Mouse (Mus musculus) hematopoietic stem cell, adult 5-6 weeks (primary cell): ENCODE results near the gene Tex19.1. TPM values are rescaled to one million over a fixed set of nuclear protein-coding genes. Genes with fewer than 3 reads are reported as not detected.
"Not testable (repeated sequence)": the region's sequence is repeated elsewhere in the genome, so short reads cannot be mapped to it uniquely, and the experiment has no call there.

Experiments
- ATAC-seq, 2 experiments: fragments of 125-278 bp in 1 of 2; replicated peaks in 1 of 2; 2 replicates each; pipeline ENCODE4 v1.8.0; 2016 to 2017; ENCODE audit warnings: inconsistent platforms in 2 of 2, mild to moderate bottlenecking in 2 of 2, moderate number of reproducible peaks in 2 of 2, low read depth in 1 of 2, moderate TSS enrichment in 1 of 2; ENCODE audit not compliant: low FRiP score in 2 of 2, poor library complexity in 2 of 2, severe bottlenecking in 2 of 2, insufficient read depth in 1 of 2, low TSS enrichment in 1 of 2
- total RNA-seq: library from RNA; stranded (forward); fragments of 172-1452, 232-1000 nt; gene quantifications from 2 replicates; pipeline ENCODE4 v1.2.3, GENCODE M21; 2017

The Tex19.1 gene
- not detected in 2 replicates for total RNA-seq

DNA sequence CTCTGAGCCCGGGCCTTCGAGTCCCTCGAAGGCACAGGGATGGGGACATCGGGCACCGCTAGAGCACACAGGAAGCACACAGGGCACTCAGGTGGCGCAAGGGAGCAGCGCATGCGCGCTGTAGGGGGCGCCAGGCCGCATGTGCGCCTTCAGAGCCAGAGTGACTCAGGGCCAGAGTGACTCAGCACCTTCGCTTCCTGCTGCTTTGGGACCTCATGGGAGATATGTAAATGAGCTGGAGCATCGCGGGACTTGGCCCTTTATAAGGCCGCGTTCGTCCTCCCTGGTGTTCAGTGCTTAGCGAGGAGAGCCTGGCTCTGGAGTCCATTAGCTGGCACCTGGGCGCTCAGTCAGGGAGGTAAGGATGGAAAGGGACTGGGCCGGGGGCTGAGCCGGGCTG, at the start of gene Tex19.1:
Gene Tex19.1, plus strand, starts transcription at position 279 of the 400 bp plus-strand sequence.
- ATAC-seq, result no peak

DNA sequence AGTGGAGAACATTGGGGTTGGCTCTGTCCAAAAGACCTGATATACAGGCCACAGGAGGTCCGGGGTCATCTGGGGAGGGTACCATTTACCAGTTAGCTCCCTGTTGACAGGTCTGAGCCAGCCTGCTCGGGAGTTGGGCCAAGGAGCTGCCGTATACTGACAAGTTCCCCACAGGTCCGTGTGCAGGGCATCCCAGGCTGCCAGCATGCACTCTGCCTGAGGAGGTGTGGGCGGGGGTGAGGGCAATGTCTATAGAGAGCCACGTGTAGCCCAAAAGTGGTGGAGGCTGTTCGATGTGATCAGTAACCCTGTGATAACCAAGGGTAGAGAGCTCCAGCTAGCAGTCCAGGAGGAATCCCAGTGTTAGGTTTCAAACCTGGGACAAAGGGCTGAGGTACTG, 46.2 kb upstream of the Tex19.1 start:
- ATAC-seq, result no peak; a peak in 1 of 4 replicates

DNA sequence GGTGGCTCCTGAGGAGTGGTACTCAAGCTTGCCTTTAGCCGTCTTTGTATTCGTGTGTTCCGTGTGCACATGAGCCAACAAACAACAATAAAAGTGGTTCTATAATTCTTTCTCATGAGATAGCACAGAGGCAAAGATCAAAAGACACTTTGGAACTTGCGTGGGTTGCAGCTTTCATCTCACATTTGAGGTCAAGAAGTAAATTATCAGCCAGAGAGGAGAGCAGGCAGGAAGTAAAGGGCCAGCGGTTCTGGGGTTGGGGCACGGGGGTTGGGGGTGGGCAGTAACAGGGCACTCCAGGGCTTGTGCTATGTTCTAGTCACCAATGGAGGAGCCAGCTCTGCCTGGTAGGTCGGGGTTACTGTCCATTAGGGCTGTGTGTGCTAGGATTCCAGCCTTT, 45.3 kb upstream of the Tex19.1 start:
- no peak for ATAC-seq

DNA sequence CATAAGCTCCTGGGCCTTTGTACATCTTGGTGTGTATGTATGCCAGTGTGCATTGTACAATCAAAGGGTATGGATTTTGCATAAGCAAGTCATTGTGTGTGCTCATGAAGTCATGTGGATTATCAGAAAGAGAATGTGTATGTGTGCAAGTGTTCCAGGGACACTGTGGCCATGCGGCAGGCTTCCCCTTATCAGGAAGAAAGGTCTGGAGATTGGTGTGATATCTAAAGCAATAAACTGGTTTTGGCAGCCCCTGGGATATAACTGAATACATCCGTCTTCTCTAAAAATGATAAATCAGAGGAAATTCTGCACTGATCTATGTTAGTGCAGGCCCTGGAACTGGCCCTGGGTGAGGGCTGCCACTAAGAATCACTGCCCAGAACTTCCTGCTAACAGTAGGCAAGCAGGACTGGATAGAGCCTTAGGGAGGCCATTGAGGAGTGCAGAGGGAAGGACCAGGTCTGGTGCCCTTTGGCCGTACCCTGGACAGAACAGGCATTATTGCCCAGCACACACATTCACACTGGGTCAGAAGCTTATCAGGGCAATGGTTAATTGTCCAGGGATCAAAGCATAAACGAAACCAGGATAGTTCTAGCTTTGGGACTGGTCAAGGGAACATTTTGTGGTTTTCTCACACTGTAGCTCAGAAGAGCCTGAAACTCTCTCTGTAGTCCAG, 44.7 kb upstream of the Tex19.1 start:
- no peak for ATAC-seq

DNA sequence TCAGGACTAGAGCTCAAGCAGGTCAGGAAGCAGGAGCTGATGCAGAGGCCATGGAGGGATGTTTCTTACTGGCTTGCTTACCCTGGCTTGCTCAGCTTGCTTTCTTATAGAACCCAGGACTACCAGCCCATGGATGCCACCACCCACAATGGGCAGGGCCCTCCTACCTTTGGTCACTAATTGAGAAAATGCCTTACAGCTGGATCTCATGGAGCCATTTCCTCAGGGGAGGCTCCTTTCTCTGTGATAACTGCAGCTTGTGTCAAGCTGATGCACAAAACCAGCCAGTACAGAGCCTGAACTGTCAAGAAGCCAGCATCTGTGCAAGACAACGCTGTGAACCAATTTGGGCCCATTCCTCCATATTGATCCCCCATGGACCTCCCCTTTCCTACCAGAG, 38.7 kb upstream of the Tex19.1 start:
- ATAC-seq, result not testable (repeated sequence)

DNA sequence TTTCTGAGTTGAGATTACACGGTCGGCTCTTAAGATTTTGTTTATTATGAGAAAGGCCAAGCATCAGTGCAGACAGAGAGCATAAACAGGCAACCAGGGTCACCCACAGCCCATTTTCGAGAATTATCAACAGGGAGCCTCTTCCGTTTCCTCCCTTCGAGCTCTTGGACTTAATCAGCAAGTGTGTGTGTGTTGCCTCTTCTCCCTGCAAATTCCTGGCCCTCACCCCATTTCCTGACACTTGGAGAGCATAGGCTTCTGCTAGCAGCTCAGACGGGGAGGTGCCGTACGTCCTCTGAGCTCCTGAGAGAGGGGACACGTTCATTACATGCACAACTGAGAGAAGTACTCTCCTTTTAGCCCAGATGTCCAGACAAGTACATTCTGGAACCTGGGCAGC, 37.9 kb upstream of the Tex19.1 start:
- no peak for ATAC-seq

DNA sequence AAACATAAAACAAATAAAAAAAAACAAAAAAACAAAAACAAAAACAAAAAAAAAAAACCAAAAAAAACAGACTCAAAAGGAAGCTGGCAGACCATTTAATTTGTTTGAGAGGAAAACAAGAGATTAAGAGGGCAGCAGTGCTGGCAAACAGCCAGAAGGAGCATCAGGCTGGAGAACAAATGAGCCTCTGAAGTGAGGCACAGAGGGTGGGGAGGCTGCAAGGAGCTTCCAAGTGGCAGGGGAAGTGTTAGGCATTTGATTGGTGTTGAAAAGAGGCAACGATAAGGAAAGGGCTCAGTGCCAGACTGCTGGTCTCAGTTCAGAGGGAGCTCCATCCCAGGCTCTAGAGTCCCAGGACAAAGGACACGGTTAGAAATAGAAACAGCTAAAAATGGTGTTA, 36.0 kb upstream of the Tex19.1 start:
- ATAC-seq, result no peak

DNA sequence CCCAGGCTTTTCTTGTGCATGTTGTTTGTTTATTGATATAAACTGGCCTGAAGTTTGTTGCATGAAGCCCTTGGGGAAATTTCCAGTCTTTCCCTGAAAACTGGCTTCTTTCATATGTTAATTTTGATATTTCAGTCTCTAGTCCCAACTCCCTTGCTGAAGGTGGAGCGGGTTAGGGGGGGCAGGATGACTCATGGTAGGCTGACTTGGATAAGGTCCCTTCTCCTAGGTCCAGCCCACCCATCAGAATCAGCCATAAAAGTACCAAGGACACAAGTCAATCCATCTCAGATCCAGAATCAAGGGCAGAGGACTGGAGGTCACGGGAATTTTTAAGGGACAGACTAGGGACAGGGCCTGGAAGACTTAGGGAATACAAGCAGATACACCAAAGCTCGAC, 34.9 kb upstream of the Tex19.1 start:
- ATAC-seq, result no peak

DNA sequence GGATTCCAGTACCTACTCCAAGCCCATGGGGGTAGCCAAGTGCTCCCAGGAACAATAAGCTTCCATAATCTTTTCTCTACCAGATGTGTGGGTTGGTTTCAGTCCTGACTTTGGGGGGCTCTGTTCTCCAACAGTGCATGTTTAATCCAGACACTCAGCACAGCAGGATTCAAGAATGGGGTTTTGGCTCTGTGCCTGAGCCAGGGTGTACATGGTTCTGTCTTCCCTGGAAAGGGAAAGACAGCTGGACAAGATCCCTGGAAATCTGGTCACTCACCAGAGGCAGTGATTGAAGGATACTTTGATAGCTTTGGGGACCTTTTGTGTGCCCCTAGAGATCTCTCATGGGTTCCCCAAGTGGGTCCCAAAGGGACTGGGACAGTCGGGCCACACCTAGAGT, 34.3 kb upstream of the Tex19.1 start:
- no peak for ATAC-seq

DNA sequence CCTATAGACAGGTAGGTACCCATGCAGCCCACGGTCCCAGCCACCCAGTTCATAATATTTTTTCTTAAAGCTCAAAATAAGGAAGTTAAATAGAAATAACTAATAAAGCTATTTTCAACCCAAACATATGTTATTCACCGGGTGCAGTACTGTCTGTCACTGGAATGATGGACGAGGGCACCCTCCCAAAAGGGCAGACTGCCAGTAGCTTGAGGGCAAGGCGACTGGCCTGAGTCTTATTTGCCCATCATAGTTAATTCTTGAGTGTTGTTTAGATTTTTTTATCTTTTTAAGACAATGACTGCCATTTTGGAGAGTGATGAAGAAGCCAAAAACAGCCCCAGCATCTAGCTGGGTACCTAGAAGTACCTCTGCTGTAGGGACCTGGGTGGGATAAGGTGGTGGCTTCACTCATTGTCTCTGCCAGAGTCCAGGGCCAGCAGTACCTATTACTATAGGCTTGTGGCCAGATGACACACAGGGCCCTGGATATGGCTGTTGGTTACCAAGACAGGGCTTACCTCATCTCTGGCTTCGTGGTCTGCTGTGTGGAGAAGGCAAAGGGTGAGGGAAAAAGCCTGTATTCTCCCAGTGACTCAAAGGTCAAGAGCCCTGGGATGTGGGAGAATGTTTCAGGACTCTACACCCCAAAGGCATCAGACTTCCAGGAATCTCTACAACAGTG, 33.7 kb upstream of the Tex19.1 start:
- no peak for ATAC-seq

DNA sequence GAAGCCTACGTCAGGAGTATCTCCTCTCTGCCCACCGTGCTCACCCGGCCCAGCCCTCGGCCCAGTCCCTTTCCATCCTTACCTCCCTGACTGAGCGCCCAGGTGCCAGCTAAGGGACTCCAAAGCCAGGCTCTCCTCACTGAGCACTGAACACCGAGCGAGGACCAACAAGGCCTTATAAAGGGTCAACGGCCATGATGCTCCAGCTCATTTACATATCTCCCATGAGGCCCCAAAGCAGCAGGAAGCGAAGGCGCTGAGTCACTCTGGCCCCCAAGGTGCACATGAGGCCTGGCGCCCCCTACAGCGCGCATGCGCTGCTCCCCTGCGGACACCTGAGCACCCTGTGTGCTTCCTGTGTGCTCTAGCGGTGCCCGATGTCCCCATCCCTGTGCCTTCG, 27.8 kb upstream of the Tex19.1 start:
- no peak for ATAC-seq

DNA sequence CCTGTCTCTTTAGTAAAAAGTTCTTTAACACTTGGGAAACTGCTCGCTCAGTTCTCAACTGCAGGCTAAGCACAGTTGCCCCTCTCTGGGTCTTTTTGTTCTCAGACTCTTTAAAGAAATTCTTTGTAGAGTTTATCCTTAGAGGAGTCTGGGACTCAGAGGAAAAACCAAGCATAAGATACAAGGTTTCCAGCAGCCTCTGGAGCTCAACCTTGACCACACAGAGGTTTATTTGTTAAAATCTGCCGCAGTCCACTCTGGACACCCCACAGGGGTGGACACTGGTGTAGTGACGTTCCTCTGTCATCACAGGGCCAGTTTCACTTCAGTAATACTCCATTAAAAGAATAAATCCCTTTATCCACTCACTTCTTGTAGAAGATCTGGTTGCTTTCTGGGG, 27.4 kb upstream of the Tex19.1 start, which contains the start of gene Tex19.2:
Gene Tex19.2, minus strand, starts transcription at position 101 of the 400 bp plus-strand sequence.
- ATAC-seq, result no peak

DNA sequence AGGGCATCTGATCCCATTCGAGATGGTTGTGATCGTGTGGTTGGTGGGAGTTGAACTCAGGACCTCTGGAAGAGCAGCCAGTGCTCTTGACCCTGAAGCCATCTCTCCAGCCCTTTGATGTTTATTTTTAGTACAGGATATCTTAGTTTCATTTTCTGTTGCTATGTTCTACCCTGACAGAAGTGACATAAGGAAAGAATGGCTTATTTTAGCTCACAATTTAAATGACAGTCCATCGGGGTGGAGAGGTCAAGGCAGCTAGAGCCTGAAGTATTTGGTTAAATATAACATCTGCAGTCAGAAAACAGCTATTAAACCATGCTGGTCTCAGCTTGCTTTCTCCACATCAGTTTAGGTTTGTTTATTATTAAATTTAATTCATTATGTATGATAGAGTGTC, 24.8 kb upstream of the Tex19.1 start:
- ATAC-seq, result no peak

DNA sequence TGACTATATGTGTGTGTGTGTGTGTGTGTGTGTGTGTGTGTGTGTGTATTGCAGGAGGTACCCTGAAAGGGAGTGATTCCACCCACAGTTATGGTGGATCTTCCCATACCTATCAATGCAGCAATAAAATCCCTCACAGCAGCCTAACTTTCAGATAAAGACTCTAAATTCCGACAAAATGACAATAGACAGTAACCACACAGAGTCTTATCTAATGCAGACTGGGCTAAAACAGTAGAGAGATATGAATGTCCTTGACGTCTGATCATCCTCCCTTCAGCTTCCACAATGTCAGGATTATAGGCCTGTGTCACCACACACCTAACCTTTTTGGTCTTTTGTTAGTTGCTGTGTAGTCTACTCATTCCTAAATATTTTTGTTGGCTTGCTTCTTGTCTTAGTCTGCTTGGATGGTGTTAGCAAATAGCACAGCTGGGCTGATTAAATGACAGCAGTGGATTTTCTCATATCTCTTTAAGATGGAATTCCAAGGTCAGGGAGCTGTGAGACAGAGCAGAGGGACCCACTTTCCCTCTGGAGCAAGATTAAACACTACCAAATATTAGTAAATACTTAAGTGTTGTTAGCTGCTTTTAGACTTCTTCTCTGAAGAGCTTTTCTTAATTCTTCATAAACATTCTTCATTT, 23.8 kb upstream of the Tex19.1 start:
- no peak for ATAC-seq

DNA sequence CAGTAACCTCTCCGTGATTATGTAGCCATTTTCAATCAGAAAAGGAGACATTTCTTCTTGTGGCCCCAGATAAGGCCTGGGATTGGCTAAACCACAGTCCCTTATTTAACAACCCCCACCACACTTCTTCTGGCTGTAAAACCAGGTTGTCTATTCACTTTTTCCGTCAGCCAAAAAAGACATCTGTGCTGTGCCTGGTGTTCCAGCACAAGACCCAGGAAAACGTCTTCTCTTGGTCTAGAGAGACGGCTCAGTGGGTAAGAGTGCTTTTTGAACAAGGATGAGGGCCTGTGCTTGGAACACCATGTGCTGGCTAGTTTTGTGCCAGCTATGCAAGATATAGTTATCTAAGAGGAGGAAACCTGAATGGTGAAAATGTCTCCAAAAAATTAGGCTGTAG, 22.5 kb upstream of the Tex19.1 start:
- no peak for ATAC-seq

DNA sequence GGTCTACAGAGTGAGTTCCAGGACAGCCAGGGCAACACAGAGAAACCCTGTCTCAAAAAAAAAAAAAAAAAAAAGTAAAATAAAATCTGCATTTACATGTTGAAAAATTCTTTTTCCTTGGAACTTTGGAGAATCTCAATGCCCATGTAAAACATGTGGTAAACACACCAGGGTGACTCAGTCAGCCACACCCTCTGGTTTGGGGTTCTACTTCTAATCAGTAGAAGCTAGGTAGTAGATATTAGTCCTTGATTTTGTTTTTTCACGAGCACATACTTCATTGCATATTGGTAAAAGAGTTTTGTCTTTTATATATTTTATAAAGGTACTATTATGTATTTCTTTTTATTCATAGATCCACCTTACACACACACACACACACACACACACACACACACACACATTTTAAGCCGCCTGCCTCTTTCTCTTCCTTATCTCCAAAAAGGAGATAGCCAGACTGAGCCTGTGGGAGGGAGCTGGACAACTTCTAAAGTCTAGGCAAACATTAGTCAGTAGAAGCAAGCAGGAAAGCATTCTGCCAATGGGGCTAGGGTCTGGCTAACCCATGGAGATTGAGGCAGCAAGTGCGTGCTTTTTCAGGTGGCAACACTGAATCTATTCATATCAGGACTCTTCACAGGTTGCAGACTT, 20.3 kb upstream of the Tex19.1 start:
- ATAC-seq, result no peak

DNA sequence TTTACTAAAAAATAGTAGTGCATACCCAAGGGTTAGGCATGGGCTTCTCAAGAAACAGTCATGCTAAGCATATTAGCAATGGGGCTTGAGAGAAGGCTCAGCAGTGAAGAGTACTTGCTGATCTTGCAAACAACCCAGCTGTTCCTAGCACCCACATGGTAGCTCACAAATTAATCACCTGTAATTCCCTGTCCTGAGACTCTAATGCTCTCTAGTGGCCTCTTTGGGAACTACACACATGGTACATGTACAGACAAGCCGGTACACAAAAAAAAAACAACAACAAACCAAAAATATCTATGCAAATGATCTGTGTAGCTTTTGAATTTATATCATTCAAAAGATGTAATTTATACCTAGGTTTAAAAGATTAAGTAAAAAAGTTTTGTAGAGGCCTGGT, 19.5 kb upstream of the Tex19.1 start:
- no peak for ATAC-seq

DNA sequence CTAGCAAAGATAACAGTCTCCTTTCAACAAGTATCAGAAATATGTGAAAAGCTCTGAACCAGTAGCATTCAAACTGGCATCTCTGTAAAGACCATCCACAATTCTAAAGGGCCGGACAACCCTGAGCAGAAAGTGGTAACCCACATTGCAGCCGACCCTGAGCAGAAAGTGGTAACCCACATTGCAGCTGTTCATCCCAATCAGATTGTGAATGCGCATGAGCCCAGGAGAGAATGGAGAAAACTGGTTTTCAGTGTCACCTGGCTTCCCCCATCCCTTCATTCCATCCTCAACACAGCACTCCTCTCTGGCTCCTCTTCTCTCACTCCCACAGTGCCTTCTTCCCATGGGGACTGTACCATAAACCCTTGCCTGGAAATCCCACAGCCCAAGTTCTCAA, 18.5 kb upstream of the Tex19.1 start:
- no peak for ATAC-seq
